Mouse (Mus musculus) ES-CJ7 (cell line): ENCODE measurements around the gene Ntm.

ENCODE experiments used
- DNase-seq: peaks from one replicate; pipeline ENCODE4 v3.0.0; 2011; ENCODE audit warnings: low read depth, low spot score

Gene Ntm

DNA sequence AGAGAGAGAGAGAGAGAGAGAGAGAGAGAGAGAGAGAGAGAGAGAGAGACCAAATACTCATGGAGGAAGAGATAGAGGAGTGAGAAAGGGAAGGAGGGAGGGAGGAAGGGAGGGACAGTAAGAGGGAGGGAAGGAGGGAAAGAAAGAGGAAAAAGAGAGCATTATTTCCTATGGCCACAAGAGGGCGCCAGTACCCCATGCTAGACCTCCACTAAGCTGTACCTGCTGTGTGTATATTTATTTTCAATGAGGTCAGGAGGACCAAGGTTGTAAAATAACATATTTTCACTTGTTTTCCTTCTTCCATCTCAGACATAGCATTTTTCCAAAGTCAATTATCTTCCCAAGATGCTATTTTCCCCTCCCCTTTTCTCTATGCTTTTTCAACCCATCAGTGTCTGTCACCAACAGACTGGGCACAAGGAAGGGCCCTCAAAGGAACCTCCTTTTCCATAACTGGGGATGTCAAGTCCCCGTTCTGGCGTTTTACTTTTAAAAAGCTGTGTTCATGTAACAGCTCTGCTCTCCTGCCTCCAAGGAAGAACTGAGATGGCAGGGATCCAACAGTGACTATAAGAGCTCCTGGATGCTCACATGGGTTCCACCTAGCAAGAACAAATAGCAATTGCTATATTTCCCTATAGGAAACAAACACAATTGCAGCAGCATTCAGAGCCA lies 301.3 kb downstream of the Ntm start:
- peak; percentile 40 for DNase-seq

DNA sequence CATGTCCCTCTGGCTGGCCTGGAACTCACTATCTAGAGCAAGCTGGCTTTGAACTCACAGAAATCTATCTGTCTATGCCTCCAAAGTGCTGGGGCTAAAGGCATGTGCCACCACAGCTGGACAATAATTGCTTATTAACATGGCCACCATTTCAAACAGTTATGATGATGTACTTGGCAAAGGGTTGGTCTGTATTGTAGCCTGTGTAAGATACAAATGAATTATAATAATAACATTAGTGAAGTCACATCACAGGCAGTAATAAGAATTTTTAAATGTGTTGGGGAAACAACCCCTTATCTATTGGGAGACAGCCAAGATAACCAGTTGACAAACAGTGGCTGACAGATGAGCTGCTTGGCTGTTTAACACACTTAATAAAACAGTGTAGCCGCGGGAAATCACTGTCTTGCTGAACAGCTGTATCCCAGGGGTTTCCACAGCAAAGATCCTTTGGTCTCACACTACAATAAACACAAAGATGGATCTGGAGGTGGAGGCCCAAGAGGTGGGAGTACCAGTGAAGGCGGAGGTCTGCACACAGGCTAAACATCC lies 302.8 kb downstream of the Ntm start:
- DNase-seq = no peak

DNA sequence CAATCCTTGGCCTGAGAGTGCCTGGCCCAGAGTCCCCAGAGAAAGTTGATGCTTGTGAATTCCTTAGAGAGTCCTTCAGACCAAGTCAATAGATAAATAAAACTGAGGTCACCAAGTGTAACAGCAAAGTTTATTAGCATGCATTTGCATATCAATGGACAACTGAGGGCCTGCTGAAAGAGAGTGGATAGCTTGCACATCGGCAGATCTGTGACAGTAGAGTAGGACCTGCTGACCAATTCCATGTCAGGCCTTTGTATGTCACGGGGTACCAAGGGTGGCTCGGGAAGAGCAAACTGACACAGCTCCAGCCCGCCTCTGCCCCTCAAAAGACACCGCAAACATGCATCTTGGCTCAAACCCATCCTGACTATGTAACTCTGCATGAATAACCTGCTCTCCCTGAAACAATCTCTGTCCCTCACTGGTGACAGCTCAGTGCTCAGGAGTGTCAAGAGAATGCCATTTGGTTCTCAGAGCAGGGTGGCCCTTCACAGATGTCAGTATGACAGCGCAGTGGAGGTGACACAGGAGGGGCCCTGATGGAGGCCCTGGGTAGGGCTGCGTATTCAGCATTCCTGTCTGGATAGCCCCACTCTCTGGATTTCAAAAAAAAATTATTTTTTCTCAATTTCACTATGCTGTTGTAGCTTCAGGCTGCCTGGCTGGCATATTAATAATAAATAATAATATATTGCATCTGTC lies 305.0 kb downstream of the Ntm start:
- peak; percentile 55 for DNase-seq

DNA sequence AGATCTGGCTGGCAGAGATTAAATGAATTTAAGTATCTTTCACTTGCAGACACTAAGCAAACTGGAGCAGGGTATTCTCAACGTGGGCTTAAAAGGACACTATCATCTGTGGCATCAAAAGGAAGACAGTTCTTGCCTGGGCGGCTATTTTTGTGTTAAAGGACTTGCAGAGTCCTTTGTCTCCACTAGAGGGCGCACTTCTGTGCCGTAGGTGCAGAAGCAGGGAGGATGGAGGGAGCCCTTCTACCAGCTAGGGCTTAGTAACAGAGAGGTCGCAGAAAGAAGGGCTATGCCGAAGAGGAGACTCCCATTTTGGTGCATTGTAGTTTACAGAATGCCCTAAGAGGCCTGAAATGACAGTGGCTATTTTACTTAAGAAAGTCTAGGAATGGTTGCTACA lies 308.1 kb downstream of the Ntm start:
- peak; percentile 66 for DNase-seq

DNA sequence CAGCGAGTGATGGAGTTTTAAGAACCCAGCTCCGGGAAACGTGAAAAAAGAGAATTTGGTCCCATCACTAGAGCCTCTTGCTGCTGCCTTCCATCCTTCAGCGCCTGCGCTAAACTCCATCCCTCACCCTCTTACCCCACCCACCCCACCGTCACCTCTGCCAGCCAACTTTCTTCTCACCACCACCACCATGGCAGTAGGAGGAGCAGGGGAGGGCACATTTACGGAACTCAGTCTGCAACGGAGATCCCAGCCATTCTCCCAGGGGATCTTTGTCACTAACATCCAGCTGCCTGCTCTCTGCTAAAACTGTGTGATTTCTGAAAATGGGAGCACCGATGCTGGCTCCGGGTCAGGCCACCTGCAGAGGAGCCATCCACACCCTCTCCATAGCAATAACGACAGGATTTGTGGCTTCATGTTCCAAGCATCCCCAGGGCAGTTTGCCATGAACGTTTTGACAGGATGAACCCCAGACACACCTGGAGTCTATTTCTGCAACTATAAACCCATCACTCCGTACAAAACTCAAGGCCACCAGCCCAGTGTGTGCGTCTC lies 309.2 kb downstream of the Ntm start:
- DNase-seq = no peak

DNA sequence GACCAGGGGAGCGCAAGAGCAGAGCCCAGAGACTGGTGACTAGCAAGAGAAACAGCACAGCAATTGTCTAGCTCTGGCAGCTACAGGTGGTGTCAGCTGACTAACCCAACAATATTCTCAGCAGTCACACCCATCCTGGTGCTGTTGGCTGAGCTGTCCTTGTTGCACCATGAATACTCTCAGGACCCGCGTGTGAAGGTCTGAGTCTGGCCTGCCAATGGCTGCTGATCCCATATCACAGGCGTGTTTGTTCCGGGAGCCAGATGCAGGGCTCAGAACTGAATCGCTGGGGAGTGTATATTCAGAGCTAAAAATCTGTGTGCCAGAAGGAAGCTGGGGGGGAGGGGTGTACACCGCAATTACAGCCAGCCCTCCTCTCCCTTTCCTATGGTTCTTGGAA lies 310.1 kb downstream of the Ntm start:
- peak; percentile 28 for DNase-seq

DNA sequence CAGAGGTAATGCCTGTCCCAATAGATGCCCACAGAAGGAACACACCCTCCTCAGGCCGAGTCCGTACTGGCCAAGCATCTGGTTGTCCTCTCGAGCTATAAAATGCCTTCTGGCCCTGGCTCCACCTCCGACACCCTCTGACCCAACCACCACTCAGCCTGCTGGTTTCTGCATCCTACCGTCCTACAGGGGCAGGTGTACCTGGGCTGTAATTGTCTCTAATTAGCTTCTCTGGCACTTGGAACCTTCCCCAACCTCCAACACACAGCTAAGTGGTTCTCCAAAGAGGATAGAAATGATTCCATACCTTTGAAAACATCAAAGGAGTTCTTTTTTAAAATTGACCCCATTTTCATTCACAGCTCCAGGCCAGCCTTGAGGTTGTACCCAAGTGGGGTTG lies 311.1 kb downstream of the Ntm start:
- no peak for DNase-seq

DNA sequence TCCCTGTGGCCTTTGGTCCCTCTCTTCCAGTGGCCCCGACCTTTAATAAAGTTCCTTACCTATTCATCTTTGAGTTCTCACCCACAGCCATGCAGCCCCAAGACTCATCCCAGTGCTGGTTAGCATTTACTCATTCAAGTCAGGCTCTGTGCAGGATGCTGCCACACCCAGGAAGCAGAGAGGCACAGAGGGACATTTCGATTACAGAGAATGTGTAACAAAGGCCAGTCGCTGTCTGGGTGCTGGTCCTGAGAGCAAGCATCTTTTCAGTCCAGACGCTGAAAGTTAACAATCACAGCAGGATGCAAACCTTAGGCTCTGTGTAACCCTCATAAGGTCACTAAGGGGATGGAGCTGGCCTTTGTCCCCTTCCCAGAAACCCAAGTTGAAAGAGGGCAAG lies 311.7 kb downstream of the Ntm start:
- DNase-seq = peak; percentile 56

DNA sequence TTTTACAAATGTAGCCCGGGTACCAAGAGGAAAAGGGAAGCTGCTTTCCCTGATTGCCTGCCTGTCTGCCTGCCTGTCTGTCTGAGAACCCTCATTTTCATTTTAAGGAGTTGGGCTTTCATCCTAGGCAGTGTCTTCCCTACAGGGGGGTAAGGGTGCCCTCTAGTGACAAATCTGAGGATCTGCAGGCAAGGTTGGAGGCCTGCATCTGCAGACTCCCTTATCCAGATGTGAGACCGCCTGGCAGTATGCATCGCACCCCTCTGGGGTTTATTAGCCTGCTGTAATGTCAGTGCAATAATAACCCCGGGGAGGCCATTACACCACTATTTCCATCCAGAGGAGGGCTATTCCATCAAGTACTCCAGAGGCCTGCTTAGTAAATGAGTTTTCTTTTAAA lies 312.3 kb downstream of the Ntm start:
- DNase-seq = peak; percentile 77

DNA sequence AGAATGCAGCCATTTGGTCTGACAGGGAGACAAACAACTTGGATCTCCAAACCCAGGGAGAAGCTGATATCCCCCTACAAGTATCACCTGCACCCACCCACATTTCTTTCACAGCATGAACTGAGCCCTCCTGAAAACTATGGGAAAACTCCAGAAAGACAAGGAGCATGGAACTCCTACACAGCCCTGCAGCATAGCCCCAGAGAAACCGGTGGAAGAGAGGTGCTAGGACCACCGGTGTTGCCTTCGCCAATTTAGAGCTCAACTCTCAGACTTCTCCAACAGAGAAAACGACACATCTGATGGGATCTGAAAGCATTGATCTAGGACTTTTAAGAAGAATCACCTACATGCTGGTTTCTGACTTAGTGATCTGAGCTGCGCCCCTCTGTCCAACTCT lies 312.7 kb downstream of the Ntm start:
- DNase-seq = peak; percentile 6

DNA sequence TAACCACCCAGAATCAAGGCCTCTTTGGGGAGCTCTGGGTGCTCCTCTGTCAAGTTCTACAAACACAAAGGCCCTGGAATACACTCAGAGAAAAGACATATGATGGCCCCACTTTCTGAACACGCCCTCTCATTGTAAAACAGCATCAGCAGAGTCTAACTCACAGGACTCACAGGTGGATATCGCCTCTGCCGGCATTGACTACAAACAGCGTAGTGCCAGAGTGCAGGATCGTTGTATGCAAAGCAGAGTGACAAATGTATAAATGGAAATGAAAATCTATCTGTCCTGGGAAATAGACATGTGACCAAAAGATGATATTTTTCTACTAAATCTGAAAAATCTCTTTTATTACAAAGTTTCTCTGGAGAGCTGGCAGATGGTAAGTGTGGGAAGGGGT lies 314.7 kb downstream of the Ntm start:
- no peak for DNase-seq

DNA sequence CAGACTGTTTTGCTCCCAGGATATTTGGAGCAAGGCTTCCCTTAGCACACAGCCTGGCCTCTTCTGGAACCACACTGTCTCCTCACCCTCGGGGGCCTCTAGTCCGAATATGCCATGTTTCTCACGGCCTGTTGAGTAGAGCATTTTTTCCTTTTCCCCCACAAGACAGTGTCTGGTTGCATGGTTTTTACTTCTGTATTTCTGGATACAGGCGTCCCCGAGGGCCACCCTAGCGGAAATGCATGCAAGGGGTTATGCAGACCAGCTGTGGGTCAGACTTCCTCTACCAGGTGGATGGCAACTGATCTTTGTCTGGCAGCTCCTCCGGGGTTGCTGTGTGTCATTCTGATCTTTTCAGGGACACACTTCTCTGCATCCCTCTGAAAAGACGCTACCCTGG lies 315.2 kb downstream of the Ntm start:
- DNase-seq = no peak

DNA sequence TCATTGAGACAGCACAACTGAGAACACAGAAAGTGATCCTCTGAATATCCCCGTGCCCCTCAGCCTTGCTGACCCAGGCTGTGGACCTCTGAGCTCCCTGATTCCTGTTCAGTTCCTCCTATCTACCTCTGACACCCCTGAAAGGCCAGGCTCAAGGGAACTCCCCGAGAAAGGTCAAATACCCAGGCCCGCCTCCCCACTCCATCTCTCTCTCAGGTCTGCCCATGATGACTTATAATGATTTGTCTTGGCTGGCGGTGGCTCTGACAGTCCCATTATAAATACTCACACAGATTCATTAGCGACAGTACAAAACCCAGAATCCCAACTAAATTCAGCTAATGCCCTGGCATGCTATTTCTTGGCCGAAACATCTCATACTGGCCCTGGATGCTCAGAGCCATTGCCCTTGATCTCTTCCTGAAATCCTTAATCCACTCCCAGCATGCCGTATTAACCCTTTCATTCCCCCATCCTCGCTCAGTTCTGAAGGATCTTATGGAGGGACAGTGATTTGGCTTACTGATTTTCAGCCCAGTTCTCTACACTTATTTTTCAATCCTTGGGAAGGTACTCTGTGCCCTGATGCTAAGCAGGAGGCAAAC lies 317.0 kb downstream of the Ntm start:
- DNase-seq = no peak

DNA sequence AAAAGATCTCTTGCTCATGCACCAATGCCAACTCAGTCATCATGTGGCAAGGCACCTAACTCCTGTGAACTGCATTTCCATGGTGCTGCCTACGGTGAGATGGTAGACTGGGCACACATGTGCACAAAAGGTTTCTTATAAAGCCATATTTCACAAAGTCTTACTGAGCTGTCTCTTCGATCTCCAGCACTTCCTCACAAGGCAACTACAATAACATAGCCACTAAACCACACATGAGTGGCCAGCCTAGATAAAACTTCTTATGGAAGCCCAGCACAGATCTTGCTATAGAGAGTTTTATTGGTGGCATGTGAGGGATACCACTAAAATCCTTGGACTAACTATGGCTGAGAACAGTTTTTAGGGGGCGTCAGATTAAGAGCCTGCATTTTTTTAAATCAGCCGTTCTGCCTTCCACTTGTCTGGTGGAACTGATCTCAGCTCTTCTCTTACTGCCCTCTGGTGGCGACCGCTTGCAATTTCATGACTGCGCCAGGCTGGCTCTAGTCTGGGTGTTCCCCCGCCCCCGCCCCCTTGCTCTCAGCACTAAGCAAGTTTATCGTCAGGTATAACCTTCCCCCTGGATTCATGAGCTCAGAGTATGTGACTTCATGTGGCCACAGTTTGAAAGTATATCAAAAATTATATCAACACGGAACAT lies 319.8 kb downstream of the Ntm start:
- DNase-seq = peak; percentile 70

DNA sequence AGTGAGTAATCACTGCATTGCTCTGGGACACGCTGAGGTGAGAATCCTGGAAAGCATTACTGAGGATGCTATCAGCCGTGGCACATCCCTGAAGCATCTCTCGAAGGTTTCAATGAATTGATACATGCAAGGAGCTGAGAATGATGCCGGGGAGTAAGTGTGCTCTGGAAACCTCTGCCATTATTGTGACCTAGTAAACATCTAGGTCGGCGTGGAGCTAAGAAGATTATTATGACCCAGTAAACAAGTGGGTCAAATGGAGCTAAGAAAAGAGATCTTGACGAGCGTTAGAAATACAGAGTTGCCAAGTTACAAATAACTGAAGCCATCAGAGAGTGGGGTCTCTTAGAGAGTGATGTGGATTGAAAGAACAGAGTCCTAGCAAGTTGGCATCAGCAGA lies 325.6 kb downstream of the Ntm start:
- DNase-seq = no peak

DNA sequence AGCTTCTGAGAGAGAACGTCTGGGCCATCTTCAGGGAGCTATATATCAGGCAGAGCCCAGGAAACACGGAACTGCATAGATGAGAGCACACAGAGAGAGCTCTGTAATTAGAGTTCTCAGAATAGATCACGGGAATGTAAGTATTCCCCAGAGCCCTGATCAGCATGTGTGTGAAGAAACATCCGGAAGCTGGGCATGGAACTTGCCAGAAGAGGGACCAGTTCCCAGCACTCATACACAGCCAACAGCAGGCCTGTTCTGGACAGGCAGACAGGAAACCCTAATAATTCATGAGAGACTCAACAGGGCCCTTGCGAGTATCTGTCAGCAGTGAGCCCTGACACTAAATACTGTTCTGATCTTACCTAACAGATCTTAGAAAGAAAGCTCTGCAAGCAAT lies 345.8 kb downstream of the Ntm start:
- DNase-seq = no peak

DNA sequence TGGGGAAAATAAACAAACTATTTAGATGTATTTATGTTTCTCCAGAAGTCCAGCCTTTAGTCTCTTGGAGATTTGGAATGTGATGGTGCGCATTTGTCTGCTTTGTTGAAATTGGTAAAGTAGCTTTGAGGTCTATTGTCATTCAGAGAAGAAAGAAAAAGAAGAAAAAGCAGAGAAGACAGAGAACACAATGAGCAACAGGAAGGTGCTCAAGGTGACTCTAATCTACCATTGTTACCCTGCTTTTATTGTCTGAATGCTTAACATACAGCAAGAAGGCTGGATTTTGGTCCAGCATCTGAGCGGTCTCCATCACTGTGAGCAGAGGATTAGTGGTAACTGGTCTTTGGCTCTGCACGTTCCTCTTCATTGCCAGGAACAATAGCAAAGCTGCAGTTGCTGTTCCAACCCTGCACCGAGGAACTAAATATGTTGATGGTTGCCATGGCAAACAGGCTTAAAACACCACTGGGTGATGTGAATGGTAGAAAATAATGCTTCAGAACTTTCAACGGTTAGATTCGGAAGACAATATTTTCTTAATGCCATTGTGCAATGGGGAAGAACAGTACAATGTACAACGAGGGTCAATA lies 350.8 kb downstream of the Ntm start:
- DNase-seq = peak; percentile 68

DNA sequence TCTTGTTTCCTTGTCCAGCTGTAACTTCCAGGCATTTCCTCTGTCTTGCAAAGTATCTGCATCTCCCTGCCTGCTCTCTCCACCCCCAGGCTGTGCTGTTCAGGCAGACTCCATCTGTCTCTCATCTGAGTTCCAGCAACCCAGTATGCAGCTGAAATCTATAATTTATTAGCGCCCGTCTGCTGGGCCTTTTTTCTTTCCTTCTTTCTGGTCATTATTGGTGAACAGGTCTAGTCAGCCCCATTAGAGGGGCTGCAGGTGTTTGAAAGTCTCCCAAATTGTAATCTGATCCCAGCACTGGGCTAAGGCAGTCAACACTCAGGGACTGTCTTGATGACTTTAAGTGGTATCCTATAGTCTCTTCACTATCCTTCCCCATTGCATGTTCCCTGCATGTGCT lies 352.1 kb downstream of the Ntm start:
- DNase-seq = peak; percentile 2

DNA sequence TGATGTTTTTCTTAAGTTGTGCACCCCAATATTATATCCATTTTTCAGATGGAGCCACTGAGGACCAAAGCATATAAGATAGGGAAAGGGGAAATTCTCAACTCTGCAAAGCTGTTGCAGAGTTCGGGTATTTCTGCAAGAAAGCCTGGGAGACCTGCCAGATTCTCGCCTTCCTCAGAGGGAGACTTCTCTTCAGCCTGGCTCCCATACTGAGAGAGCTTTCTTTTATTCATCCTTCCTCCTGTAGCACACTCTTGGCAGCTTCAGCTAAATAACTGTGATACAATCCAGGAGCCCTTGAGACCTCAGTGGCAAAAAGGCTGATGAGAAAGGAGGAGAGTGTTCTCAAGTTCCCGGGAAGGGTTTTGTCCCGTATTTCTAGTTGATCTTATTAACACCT lies 365.3 kb downstream of the Ntm start:
- no peak for DNase-seq

DNA sequence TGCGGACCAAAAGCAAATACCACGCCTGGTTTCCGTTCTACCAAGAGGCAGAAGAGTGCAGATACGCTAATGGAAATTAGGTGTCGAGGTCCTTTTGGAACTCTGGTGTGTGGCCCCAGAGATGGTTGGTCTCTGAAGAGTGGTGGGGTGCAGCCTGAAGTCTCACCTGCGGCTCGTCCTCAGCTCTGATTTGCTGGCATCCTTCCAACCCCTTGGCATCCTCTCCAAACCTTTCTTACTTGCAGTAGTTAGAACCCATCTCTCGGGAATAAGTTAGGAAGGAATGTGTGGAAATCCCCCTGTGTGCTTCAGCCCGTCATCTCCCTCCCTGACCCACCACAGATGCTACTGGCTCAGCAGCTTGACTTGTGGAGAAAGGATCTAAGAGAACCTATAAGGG lies 367.6 kb downstream of the Ntm start:
- no peak for DNase-seq

DNA sequence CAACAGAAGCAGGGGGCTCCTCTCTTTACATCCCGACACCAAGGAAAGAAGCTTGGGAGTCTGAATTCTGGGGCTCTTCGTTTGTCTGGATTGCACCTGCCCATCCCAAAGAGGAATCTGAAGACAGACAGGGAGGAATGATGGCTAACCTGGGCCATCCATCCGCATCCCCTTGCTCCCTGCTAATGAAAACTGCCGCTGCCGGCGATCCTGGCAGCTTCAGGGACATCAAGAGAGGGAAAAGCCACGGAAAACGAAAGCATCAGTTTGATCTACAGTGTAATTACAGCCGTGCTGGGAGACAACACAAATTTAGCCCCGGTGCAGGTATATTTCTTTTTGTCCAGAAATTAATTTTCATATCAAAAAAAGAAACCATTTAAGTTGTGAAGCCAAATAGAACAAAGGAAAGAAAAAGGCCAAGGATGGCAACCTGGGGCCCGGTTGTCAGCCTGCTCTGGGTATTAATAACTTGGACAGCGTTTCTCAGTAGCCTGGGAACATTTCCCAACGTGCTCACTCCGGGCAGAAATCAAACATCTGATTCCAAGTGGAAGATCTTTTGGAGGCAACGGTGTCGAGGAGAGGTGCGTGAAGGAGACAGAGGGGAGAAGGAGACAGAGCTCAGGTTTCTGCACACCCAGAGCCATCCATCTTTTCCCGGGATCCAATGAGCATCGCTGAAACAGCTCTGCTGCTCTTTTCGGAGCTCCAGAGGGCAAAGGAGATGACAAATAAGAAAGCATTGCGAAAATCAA lies 368.2 kb downstream of the Ntm start:
- no peak for DNase-seq
